Mouse (Mus musculus): ENCODE measurements around the gene Pym1. TPM values are rescaled to one million over a fixed set of nuclear protein-coding genes. Genes with fewer than 3 reads are reported as not detected.

Pym1 gene
- 7.1 and 7.7 TPM in 2 replicates for polyA plus RNA-seq (2012; rRNA removed)

GRCm38 (mm10) chr10:128747646-128748251, at the start of gene Pym1:
Pym1 (plus strand) TSS chr10:128747889.

GRCm38 (mm10) chr10:128703895-128704294, 43.8 kb upstream of the Pym1 start, which contains the start of gene Pmel:
Pmel (plus strand) TSS chr10:128704195.

GRCm38 (mm10) chr10:128704491-128705316, 43.0 kb upstream of the Pym1 start, which contains the start of gene Cdk2:
Cdk2 (minus strand) TSS chr10:128705031.

GRCm38 (mm10) chr10:128744680-128745601, 2.7 kb upstream of the Pym1 start, which contains the start of gene Dgka:
Dgka (minus strand) TSS chr10:128744855.

GRCm38 (mm10) chr10:128790398-128791124, 42.9 kb downstream of the Pym1 start, which contains the start of gene Mmp19:
Mmp19 (plus strand) TSS chr10:128790910.

GRCm38 (mm10) chr10:128803771-128804270, 56.1 kb downstream of the Pym1 start, which contains the start of gene Dnajc14:
Dnajc14 (plus strand) TSS chr10:128804062.

GRCm38 (mm10) chr10:128804271-128805091, 56.8 kb downstream of the Pym1 start, which contains the start of gene Tmem198b:
Tmem198b (minus strand) TSS chr10:128804370.

Other genes with a start within 250 kb of the Pym1 start
- gene Myl6b, start 249.2 kb upstream of the Pym1 start, polyA plus RNA-seq (2012; rRNA removed): 1.6 and 1.9 TPM in 2 replicates
- 22.8 and 23.2 TPM in 2 replicates for gene Esyt1, start 222.0 kb upstream of the Pym1 start, polyA plus RNA-seq (2012; rRNA removed)
- gene Zc3h10, start 200.1 kb upstream of the Pym1 start, polyA plus RNA-seq (2012; rRNA removed): 6.9 and 7.8 TPM in 2 replicates
- 1,075 and 1,307 TPM in 2 replicates for gene Rpl41, start 198.6 kb upstream of the Pym1 start, polyA plus RNA-seq (2012; rRNA removed)
- gene Pa2g4, start 181.9 kb upstream of the Pym1 start, polyA plus RNA-seq (2012; rRNA removed): 4.8 and 7.2 TPM in 2 replicates
- gene Erbb3, start 158.2 kb upstream of the Pym1 start, polyA plus RNA-seq (2012; rRNA removed): 15.2 and 18.8 TPM in 2 replicates
- 506 and 586 TPM in 2 replicates for gene Rps26, start 121.1 kb upstream of the Pym1 start, polyA plus RNA-seq (2012; rRNA removed)
- 0.70 and 0.71 TPM in 2 replicates for gene Ikzf4, start 101.9 kb upstream of the Pym1 start, polyA plus RNA-seq (2012; rRNA removed)
- 19.1 and 36.0 TPM in 2 replicates for gene Suox, start 73.8 kb upstream of the Pym1 start, polyA plus RNA-seq (2012; rRNA removed)
- 35.8 and 44.6 TPM in 2 replicates for gene Rab5b, start 51.6 kb upstream of the Pym1 start, polyA plus RNA-seq (2012; rRNA removed)
- 1.5 and 1.8 TPM in 2 replicates for gene Pmel, start 43.7 kb upstream of the Pym1 start, polyA plus RNA-seq (2012; rRNA removed)
- gene Cdk2, start 42.9 kb upstream of the Pym1 start, polyA plus RNA-seq (2012; rRNA removed): 4.8 and 7.7 TPM in 2 replicates
- gene Dgka, start 3.0 kb upstream of the Pym1 start, polyA plus RNA-seq (2012; rRNA removed): 11.9 and 18.1 TPM in 2 replicates
- 1.2 and 1.7 TPM in 2 replicates for gene Mmp19, start 43.0 kb downstream of the Pym1 start, polyA plus RNA-seq (2012; rRNA removed)
- gene Dnajc14, start 56.2 kb downstream of the Pym1 start, polyA plus RNA-seq (2012; rRNA removed): 4.2 and 6.2 TPM in 2 replicates
- gene Tmem198b, start 56.5 kb downstream of the Pym1 start, polyA plus RNA-seq (2012; rRNA removed): 9.4 and 11.5 TPM in 2 replicates
- gene Sarnp, start 69.4 kb downstream of the Pym1 start, polyA plus RNA-seq (2012; rRNA removed): 0.31 and 0.76 TPM in 2 replicates
- 39.1 and 41.1 TPM in 2 replicates for gene Ormdl2, start 73.8 kb downstream of the Pym1 start, polyA plus RNA-seq (2012; rRNA removed)
- 0.54 TPM in 2 replicates for gene Gdf11, start 143.8 kb downstream of the Pym1 start, polyA plus RNA-seq (2012; rRNA removed)
- gene Cd63, start 153.1 kb downstream of the Pym1 start, polyA plus RNA-seq (2012; rRNA removed): 52.8 and 59.1 TPM in 2 replicates
- gene Rdh5, start 175.0 kb downstream of the Pym1 start, polyA plus RNA-seq (2012; rRNA removed): 13.0 and 16.4 TPM in 2 replicates
- gene Bloc1s1, start 176.1 kb downstream of the Pym1 start, polyA plus RNA-seq (2012; rRNA removed): 50.6 and 55.1 TPM in 2 replicates
- 45.3 and 45.5 TPM in 2 replicates for gene Itga7, start 185.9 kb downstream of the Pym1 start, polyA plus RNA-seq (2012; rRNA removed)
- gene Mettl7b, start 213.1 kb downstream of the Pym1 start, polyA plus RNA-seq (2012; rRNA removed): 2.9 and 4.1 TPM in 2 replicates
- gene Olfr9, start 241.5 kb downstream of the Pym1 start, polyA plus RNA-seq (2012; rRNA removed): not detected in 2 replicates

Data from stomach, adult 2 months (tissue).